Comparison of ENCODE assay signal across 9 mouse cellular contexts in the genomic region with DNA sequence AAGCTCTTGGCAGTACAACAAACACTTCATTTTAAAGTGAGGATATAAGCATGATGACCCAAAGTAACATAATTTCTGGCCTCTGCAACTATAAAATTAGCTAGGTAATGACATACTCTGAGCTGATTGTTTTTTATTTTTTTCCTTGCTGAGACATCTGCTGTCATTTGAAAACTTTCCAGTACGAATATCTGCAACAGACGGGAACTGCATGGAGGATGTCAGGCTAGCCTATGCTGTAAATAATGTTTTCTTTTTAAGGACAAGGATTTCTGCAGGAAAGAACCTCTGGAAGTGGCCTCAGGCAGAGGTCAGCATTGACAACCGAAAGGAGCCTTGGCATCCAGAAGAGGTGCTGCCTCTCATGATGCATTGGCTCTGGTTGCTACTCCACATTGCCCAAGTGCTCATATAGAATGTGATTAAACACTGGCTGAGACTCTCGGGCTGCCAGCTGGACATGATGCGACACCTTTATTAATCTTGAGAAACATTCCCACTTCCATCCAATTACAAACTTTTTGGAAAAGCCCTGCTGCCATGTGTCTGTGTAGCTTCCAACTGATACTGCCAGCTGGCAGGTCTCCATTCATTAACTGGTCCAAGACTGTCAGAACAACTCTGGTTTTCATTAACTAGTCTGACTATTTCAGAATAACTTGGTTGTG.
DNase-seq lines count a peak whose midpoint lies in the region; ATAC-seq and TF ChIP-seq lines count a peak whose summit lies in the region.
"Had no signal": no experiment of that assay in that cellular context is flagged by ENCODE, and none has a peak within 500 bp of the region (broad histone marks: within the 10 kb centered on the region; RNA-seq: fewer than 3 reads in every experiment).

No protein-coding gene starts in this region.

- peaks cover 10% of the 10 kb centered on the region; the same call in 1 of the 2 replicates for H3K4me1 ChIP-seq in cerebellum, adult 2 months (ENCODE audit: control insufficient read depth, insufficient read depth, low read length)
- no peaks in the 10 kb centered on the region for H3K4me1 ChIP-seq in intestine, embryonic 15.5 days (replicated peaks)
- H3K4me1 ChIP-seq: midbrain, embryonic 12.5 days had no signal

- no peak overlapping the region for H3K4me3 ChIP-seq in left cerebral cortex, adult 2 months
- H3K4me3 ChIP-seq in cerebellum, adult 2 months (replicated peaks; ENCODE audit: insufficient read depth, low read depth, low read length) = no peak overlapping the region
- H3K4me3 ChIP-seq in intestine, embryonic 15.5 days (replicated peaks) = no peak overlapping the region
- H3K4me3 ChIP-seq: midbrain, embryonic 12.5 days had no signal

- intact Hi-C loops in left cerebral cortex, postnatal 14 days (cut with DNase I) = no loop called here
- intact Hi-C loops in left cerebral cortex, adult 2 months (cut with DNase I) = no loop called here
- intact Hi-C loops in gastrocnemius, postnatal 14 days (cut with DNase I; ENCODE audit: low total_unique reads) = no loop called here
- intact Hi-C loops in left cerebral cortex, postnatal 25 days (cut with DNase I) = no loop called here

- TF ChIP-seq POLR2A in cerebellum, adult 2 months (IDR thresholded peaks at IDR 0.05; ENCODE audit: borderline replicate concordance, insufficient read depth, low read length) = no peak

- no peak overlapping the region for H3K27ac ChIP-seq in left cerebral cortex, adult 2 months
- H3K27ac ChIP-seq in cerebellum, adult 2 months (ENCODE audit: insufficient read depth, low read length) = no peak overlapping the region
- H3K27ac ChIP-seq in intestine, embryonic 15.5 days = no peak overlapping the region
- H3K27ac ChIP-seq: midbrain, embryonic 12.5 days had no signal

- no peaks in the 10 kb centered on the region for H3K36me3 ChIP-seq in intestine, embryonic 15.5 days
- H3K36me3 ChIP-seq: midbrain, embryonic 12.5 days had no signal

- TF ChIP-seq CTCF in left cerebral cortex, adult 2 months (IDR thresholded peaks at IDR 0.05) = no peak
- no peak for TF ChIP-seq CTCF in cerebellum, adult 2 months (IDR thresholded peaks at IDR 0.05; ENCODE audit: borderline replicate concordance, insufficient read depth, low read depth, low read length)

- no peak overlapping the region for H3K9ac ChIP-seq in intestine, embryonic 15.5 days
- H3K9ac ChIP-seq: midbrain, embryonic 12.5 days had no signal

- H3K9me3 ChIP-seq in intestine, embryonic 15.5 days = no peaks in the 10 kb centered on the region
- H3K9me3 ChIP-seq: midbrain, embryonic 12.5 days had no signal

- no peak for ATAC-seq in intestine, embryonic 15.5 days

- no peak overlapping the region for H3K4me2 ChIP-seq in intestine, embryonic 15.5 days (replicated peaks)
- H3K4me2 ChIP-seq: midbrain, embryonic 12.5 days had no signal

- no peaks in the 10 kb centered on the region for H3K27me3 ChIP-seq in cerebellum, adult 2 months (ENCODE audit: control insufficient read depth, insufficient read depth, low read length)
- no peaks in the 10 kb centered on the region for H3K27me3 ChIP-seq in intestine, embryonic 15.5 days (replicated peaks)
- H3K27me3 ChIP-seq: midbrain, embryonic 12.5 days had no signal

- 5% methylated on average over 5 of the region's 5 CpGs for WGBS in cerebellum, adult 2 months
- WGBS in intestine, embryonic 15.5 days = 48% methylated on average over 5 of the region's 5 CpGs

- DNase-seq in left cerebral cortex, postnatal 14 days (ENCODE audit: low spot score in 2 of 2) = peak; percentile 13 to 16
- DNase-seq in left cerebral cortex, adult 2 months (ENCODE audit: extremely low spot score in 1 of 2, low spot score in 2 of 2) = no peak
- DNase-seq in cerebellum, adult 2 months = peak; percentile 48 to 72
- peak; percentile 6 for DNase-seq in gastrocnemius, postnatal 14 days
- DNase-seq in left cerebral cortex, postnatal 25 days (ENCODE audit: low spot score in 2 of 2) = peak; percentile 13 to 41
- DNase-seq in frontal cortex, postnatal 10 days (ENCODE audit: low spot score in 2 of 2) = no peak
- no peak for DNase-seq in spleen, postnatal 4 days (ENCODE audit: low spot score in 2 of 2)

Comparison
In these comparisons a context has a peak if more than half of its experiments do, and no peak if none do; other contexts are left out.
1. DNase-seq: peak in left cerebral cortex, postnatal 14 days (2 of 2), cerebellum, adult 2 months (2 of 2), gastrocnemius, postnatal 14 days (single experiment) and left cerebral cortex, postnatal 25 days (2 of 2); none in left cerebral cortex, adult 2 months (0 of 2), frontal cortex, postnatal 10 days (0 of 2) and spleen, postnatal 4 days (0 of 2).